22 mouse cellular contexts compared by ENCODE assay signal in the genomic region with DNA sequence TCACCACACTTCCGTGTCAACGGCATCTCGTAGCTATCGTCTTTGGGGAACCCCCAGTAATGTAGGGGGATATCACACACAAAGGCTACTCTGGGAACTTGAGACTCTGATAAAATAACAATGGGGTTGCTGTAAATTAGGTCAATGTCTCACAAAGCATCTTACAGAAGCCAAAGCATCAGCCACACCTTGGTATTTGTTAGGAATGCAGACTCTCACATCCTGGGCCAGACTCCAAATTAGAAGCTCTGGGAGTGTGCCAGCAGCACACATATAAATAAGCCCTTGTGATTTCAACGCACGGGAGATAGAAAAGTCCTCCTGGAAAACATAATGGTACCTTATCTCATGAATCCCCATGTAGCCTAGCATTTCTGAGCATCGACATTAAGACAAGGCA. TPM values are rescaled to one million over a fixed set of nuclear protein-coding genes. Genes with fewer than 3 reads are reported as not detected.
DNase-seq lines count a peak whose midpoint lies in the region; ATAC-seq and TF ChIP-seq lines count a peak whose summit lies in the region.
"Had no signal": no experiment of that assay in that cellular context is flagged by ENCODE, and none has a peak within 500 bp of the region (broad histone marks: within the 10 kb centered on the region; RNA-seq: fewer than 3 reads in every experiment).

No protein-coding gene starts in this region.

- H3K4me3 ChIP-seq in embryonic facial prominence, embryonic 14.5 days (ENCODE audit: low read depth, low read length), result no peak overlapping the region
- H3K4me3 ChIP-seq in embryonic facial prominence, embryonic 10.5 days, result no peak overlapping the region
- H3K4me3 ChIP-seq in heart, postnatal 0 days (ENCODE audit: low read depth, low read length), result no peak overlapping the region
- no peak overlapping the region for H3K4me3 ChIP-seq in lung, embryonic 14.5 days (ENCODE audit: low read depth, low read length)
- H3K4me3 ChIP-seq in limb, embryonic 10.5 days, result no peak overlapping the region
- H3K4me3 ChIP-seq: forebrain, embryonic 12.5 days; hindbrain, embryonic 13.5 days; left cerebral cortex, adult 2 months; midbrain, embryonic 13.5 days; neural tube, embryonic 12.5 days had no signal

- no peak for ATAC-seq in embryonic facial prominence, embryonic 14.5 days (ENCODE audit: low read depth)
- peak; percentile 49; the same call in 1 of the 2 replicates for ATAC-seq in heart, postnatal 0 days (ENCODE audit: insufficient read depth, low read depth)
- no peak; the same call in 1 of the 2 replicates for ATAC-seq in lung, embryonic 14.5 days (ENCODE audit: insufficient read depth)
- ATAC-seq: CD4-positive, CD25-positive, alpha-beta regulatory T cell, adult 4 months; inflammation-experienced regulatory T-cells, adult 6 months; midbrain, embryonic 13.5 days had no signal

- no peak for TF ChIP-seq CTCF in heart, postnatal 0 days (IDR thresholded peaks at IDR 0.05; ENCODE audit: low read depth)
- no peak for TF ChIP-seq CTCF in lung, embryonic 14.5 days (IDR thresholded peaks at IDR 0.05; ENCODE audit: low read depth)

- no peak overlapping the region for H3K4me2 ChIP-seq in embryonic facial prominence, embryonic 14.5 days (ENCODE audit: low read depth, low read length)
- no peak overlapping the region for H3K4me2 ChIP-seq in heart, postnatal 0 days (ENCODE audit: low read depth, low read length)
- H3K4me2 ChIP-seq in lung, embryonic 14.5 days, result no peak overlapping the region
- H3K4me2 ChIP-seq: forebrain, embryonic 12.5 days; hindbrain, embryonic 13.5 days; liver, embryonic 11.5 days; midbrain, embryonic 13.5 days; neural tube, embryonic 12.5 days had no signal

- WGBS in embryonic facial prominence, embryonic 14.5 days, result 77% methylated on average over 7 of the region's 7 CpGs
- 87% methylated on average over 7 of the region's 7 CpGs for WGBS in embryonic facial prominence, embryonic 10.5 days
- 19% methylated on average over 7 of the region's 7 CpGs for WGBS in heart, postnatal 0 days
- 64% methylated on average over 7 of the region's 7 CpGs for WGBS in lung, embryonic 14.5 days
- 91% methylated on average over 7 of the region's 7 CpGs for WGBS in limb, embryonic 10.5 days

- H3K36me3 ChIP-seq in embryonic facial prominence, embryonic 14.5 days (ENCODE audit: control insufficient read depth, insufficient read depth, low read length), result no peaks in the 10 kb centered on the region
- H3K36me3 ChIP-seq in embryonic facial prominence, embryonic 10.5 days (replicated peaks), result no peaks in the 10 kb centered on the region
- no peaks in the 10 kb centered on the region for H3K36me3 ChIP-seq in heart, postnatal 0 days (replicated peaks; ENCODE audit: control insufficient read depth, insufficient read depth, low read length)
- no peaks in the 10 kb centered on the region for H3K36me3 ChIP-seq in lung, embryonic 14.5 days (ENCODE audit: insufficient read depth)
- H3K36me3 ChIP-seq in limb, embryonic 10.5 days, result no peaks in the 10 kb centered on the region
- H3K36me3 ChIP-seq: forebrain, embryonic 12.5 days; hindbrain, embryonic 13.5 days; midbrain, embryonic 13.5 days; neural tube, embryonic 12.5 days had no signal

- H3K9ac ChIP-seq in embryonic facial prominence, embryonic 14.5 days (ENCODE audit: low read depth, low read length), result no peak overlapping the region
- no peak overlapping the region for H3K9ac ChIP-seq in heart, postnatal 0 days (replicated peaks; ENCODE audit: low read depth, low read length)
- no peak overlapping the region for H3K9ac ChIP-seq in lung, embryonic 14.5 days
- H3K9ac ChIP-seq: forebrain, embryonic 12.5 days; hindbrain, embryonic 13.5 days; midbrain, embryonic 13.5 days; neural tube, embryonic 12.5 days had no signal

- no peak for TF ChIP-seq EP300 in heart, postnatal 0 days (IDR thresholded peaks at IDR 0.05; ENCODE audit: low read depth)

- H3K9me3 ChIP-seq in embryonic facial prominence, embryonic 14.5 days (ENCODE audit: control insufficient read depth, low read length), result no peaks in the 10 kb centered on the region
- H3K9me3 ChIP-seq in embryonic facial prominence, embryonic 10.5 days, result no peaks in the 10 kb centered on the region
- no peaks in the 10 kb centered on the region for H3K9me3 ChIP-seq in heart, postnatal 0 days (replicated peaks; ENCODE audit: control insufficient read depth, low read length)
- H3K9me3 ChIP-seq in lung, embryonic 14.5 days (ENCODE audit: low read depth, low read length), result no peaks in the 10 kb centered on the region
- H3K9me3 ChIP-seq in limb, embryonic 10.5 days (replicated peaks), result no peaks in the 10 kb centered on the region
- H3K9me3 ChIP-seq: forebrain, embryonic 12.5 days; hindbrain, embryonic 13.5 days; midbrain, embryonic 13.5 days; neural tube, embryonic 12.5 days had no signal

- H3K27me3 ChIP-seq in embryonic facial prominence, embryonic 14.5 days (replicated peaks; ENCODE audit: control insufficient read depth, insufficient read depth, low read length), result no peaks in the 10 kb centered on the region
- H3K27me3 ChIP-seq in embryonic facial prominence, embryonic 10.5 days (replicated peaks; ENCODE audit: low read depth, poor library complexity, severe bottlenecking), result no peaks in the 10 kb centered on the region
- no peaks in the 10 kb centered on the region for H3K27me3 ChIP-seq in heart, postnatal 0 days (ENCODE audit: control insufficient read depth, insufficient read depth, low read length)
- H3K27me3 ChIP-seq in lung, embryonic 14.5 days (ENCODE audit: insufficient read depth, low read length), result no peaks in the 10 kb centered on the region
- no peaks in the 10 kb centered on the region for H3K27me3 ChIP-seq in limb, embryonic 10.5 days (ENCODE audit: low read depth, poor library complexity, severe bottlenecking)
- H3K27me3 ChIP-seq: forebrain, embryonic 12.5 days; hindbrain, embryonic 13.5 days; midbrain, embryonic 13.5 days; neural tube, embryonic 12.5 days had no signal

- no peak overlapping the region for H3K27ac ChIP-seq in embryonic facial prominence, embryonic 14.5 days (replicated peaks; ENCODE audit: low read depth, low read length)
- no peak overlapping the region for H3K27ac ChIP-seq in embryonic facial prominence, embryonic 10.5 days (replicated peaks)
- H3K27ac ChIP-seq in heart, postnatal 0 days (ENCODE audit: low read depth), result no peak overlapping the region
- H3K27ac ChIP-seq in lung, embryonic 14.5 days (ENCODE audit: low read depth), result no peak overlapping the region
- H3K27ac ChIP-seq in limb, embryonic 10.5 days, result no peak overlapping the region
- H3K27ac ChIP-seq: forebrain, embryonic 12.5 days; hindbrain, embryonic 13.5 days; left cerebral cortex, adult 2 months; midbrain, embryonic 13.5 days; neural tube, embryonic 12.5 days had no signal

- DNase-seq in embryonic facial prominence, embryonic 14.5 days (ENCODE audit: low spot score), result peak; percentile 47
- DNase-seq in embryonic facial prominence, embryonic 10.5 days (ENCODE audit: low spot score), result no peak
- DNase-seq in heart, postnatal 0 days (ENCODE audit: low spot score), result peak; percentile 46
- DNase-seq in heart, adult 18-20 months, result no peak
- DNase-seq in lung, embryonic 14.5 days, result peak; percentile 60
- no peak for DNase-seq in lung, postnatal 25 days (ENCODE audit: low spot score)
- peak; percentile 9 for DNase-seq in limb, embryonic 10.5 days (ENCODE audit: low spot score)
- no peak for DNase-seq in layer of hippocampus, postnatal 36 days
- DNase-seq: adrenal gland, postnatal 36 days; cerebellum, adult 18-20 months; cerebellum, postnatal 25 days; lung, adult 2 months; spleen, adult 18-20 months; thymus, postnatal 36 days had no signal

- H3K4me1 ChIP-seq in embryonic facial prominence, embryonic 14.5 days (ENCODE audit: control insufficient read depth, insufficient read depth, low read length), result no peaks in the 10 kb centered on the region
- no peaks in the 10 kb centered on the region for H3K4me1 ChIP-seq in embryonic facial prominence, embryonic 10.5 days
- H3K4me1 ChIP-seq in heart, postnatal 0 days (ENCODE audit: control insufficient read depth, insufficient read depth), result peaks cover 7% of the 10 kb centered on the region; the same call in 1 of the 2 replicates
- no peaks in the 10 kb centered on the region for H3K4me1 ChIP-seq in lung, embryonic 14.5 days (ENCODE audit: insufficient read depth)
- H3K4me1 ChIP-seq in limb, embryonic 10.5 days, result no peaks in the 10 kb centered on the region
- H3K4me1 ChIP-seq: forebrain, embryonic 12.5 days; hindbrain, embryonic 13.5 days; midbrain, embryonic 13.5 days; neural tube, embryonic 12.5 days had no signal

RNA-seq across cellular contexts. Expression of a gene that starts 49.3 kb away (rescaled TPM):
- 8.2 and 9.0 TPM in 2 replicates for polyA plus RNA-seq in embryonic facial prominence, embryonic 14.5 days (2014; fragmentation: Nextera tagmentation; extraction: Ambion mirVana)
- 3.7 TPM in 2 replicates for polyA plus RNA-seq in embryonic facial prominence, embryonic 10.5 days (2016; fragmentation: Nextera tagmentation; extraction: Ambion mirVana)
- total RNA-seq in heart, postnatal 0 days (2014; rRNA removed; ENCODE audit: low replicate concordance), result 4.7 and 8.9 TPM in 2 replicates
- 3.3 and 3.6 TPM in 2 replicates for polyA plus RNA-seq in heart, postnatal 0 days (2015; fragmentation: Nextera tagmentation; extraction: Ambion mirVana)
- 10 to 100 TPM; 11.1 to 14.0 TPM for total RNA-seq in heart, adult 18-20 months (2021)
- 7.0 and 7.3 TPM in 2 replicates for polyA plus RNA-seq in lung, embryonic 14.5 days (2014; fragmentation: Nextera tagmentation; extraction: Ambion mirVana)
- polyA plus RNA-seq in limb, embryonic 10.5 days (2016; fragmentation: Nextera tagmentation; extraction: Ambion mirVana), result 3.5 and 4.6 TPM in 2 replicates
- total RNA-seq in layer of hippocampus, postnatal 36 days (2021), result 10 to 100 TPM; 21.7 to 24.2 TPM

Comparison
In these comparisons a context has a peak if more than half of its experiments do, and no peak if none do; other contexts are left out.
1. DNase-seq: peak in embryonic facial prominence, embryonic 14.5 days (single experiment), heart, postnatal 0 days (single experiment), lung, embryonic 14.5 days (single experiment) and limb, embryonic 10.5 days (single experiment); none in embryonic facial prominence, embryonic 10.5 days (single experiment), heart, adult 18-20 months (0 of 2), lung, postnatal 25 days (single experiment) and layer of hippocampus, postnatal 36 days (0 of 2).